22 mouse cellular contexts compared by ENCODE assay signal in the genomic region with DNA sequence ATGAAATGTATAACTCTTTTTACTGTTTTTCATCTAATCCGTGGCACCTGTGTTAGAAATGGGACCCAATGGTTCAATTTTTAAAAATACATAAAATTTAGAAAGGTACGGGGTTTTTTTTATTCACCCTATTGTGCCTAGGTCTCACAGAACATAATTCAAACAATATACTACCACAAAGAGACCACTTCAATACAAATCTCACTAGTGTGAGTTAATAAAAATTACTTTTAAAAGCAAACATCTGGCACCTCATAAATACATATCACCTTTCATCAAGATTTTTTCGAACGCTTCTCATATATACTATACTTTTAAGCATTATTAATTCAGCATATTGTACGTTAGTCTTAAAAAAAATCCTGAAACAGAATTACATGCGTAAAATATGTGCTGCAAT.
DNase-seq lines count a peak whose midpoint lies in the region; ATAC-seq lines count a peak whose summit lies in the region.
"Had no signal": no experiment of that assay in that cellular context is flagged by ENCODE, and none has a peak within 500 bp of the region (broad histone marks: within the 10 kb centered on the region; RNA-seq: fewer than 3 reads in every experiment).

No protein-coding gene starts in this region.

- peak; percentile 73 for DNase-seq in forelimb bud, embryonic 11.5 days (ENCODE audit: low read depth, low spot score)
- peak; percentile 33 for DNase-seq in hindlimb bud, embryonic 11.5 days (ENCODE audit: extremely low spot score, low read depth, low spot score)
- DNase-seq in kidney, postnatal 25 days, result no peak
- DNase-seq in cerebellum, postnatal 4 days (ENCODE audit: low spot score in 2 of 2), result no peak
- no peak for DNase-seq in adrenal gland, adult (ENCODE audit: inconsistent age in 2 of 2, low spot score in 1 of 2)
- DNase-seq: adrenal gland, adult 8-10 months; adrenal gland, postnatal 14 days; adrenal gland, postnatal 36 days; cerebellum, adult 11-12 months; cerebellum, adult 2 months; cerebellum, adult 9-10 months; cerebellum, postnatal 10 days; cerebellum, postnatal 25 days; embryo, embryonic 11 days had no signal

- no peaks in the 10 kb centered on the region for H3K27me3 ChIP-seq in limb, embryonic 13.5 days
- H3K27me3 ChIP-seq: embryonic facial prominence, embryonic 13.5 days; embryonic facial prominence, embryonic 15.5 days; forebrain, embryonic 12.5 days had no signal

- 27% methylated on average over 6 of the region's 6 CpGs for WGBS in limb, embryonic 13.5 days

- H3K36me3 ChIP-seq in limb, embryonic 13.5 days, result no peaks in the 10 kb centered on the region
- H3K36me3 ChIP-seq: embryonic facial prominence, embryonic 13.5 days; embryonic facial prominence, embryonic 15.5 days; forebrain, embryonic 10.5 days; forebrain, embryonic 12.5 days had no signal

- H3K4me1 ChIP-seq in limb, embryonic 13.5 days, result no peaks in the 10 kb centered on the region
- H3K4me1 ChIP-seq: embryonic facial prominence, embryonic 13.5 days; embryonic facial prominence, embryonic 15.5 days; forebrain, embryonic 10.5 days; forebrain, embryonic 12.5 days had no signal

- ATAC-seq in limb, embryonic 13.5 days (ENCODE audit: low FRiP score, low read depth), result peak; percentile 67; the same call in 1 of the 2 replicates
- ATAC-seq: forebrain, embryonic 14.5 days; forebrain, embryonic 16.5 days had no signal

- H3K4me2 ChIP-seq in limb, embryonic 13.5 days (replicated peaks), result no peak overlapping the region
- H3K4me2 ChIP-seq: embryonic facial prominence, embryonic 13.5 days; embryonic facial prominence, embryonic 15.5 days; forebrain, embryonic 12.5 days had no signal

- no peak overlapping the region for H3K9ac ChIP-seq in limb, embryonic 13.5 days
- H3K9ac ChIP-seq: embryonic facial prominence, embryonic 13.5 days; embryonic facial prominence, embryonic 15.5 days; forebrain, embryonic 12.5 days had no signal

- no peak overlapping the region for H3K4me3 ChIP-seq in limb, embryonic 13.5 days
- H3K4me3 ChIP-seq: embryonic facial prominence, embryonic 13.5 days; embryonic facial prominence, embryonic 15.5 days; erythroblast, embryonic 14.5 days; forebrain, embryonic 10.5 days; forebrain, embryonic 12.5 days had no signal

- no peak overlapping the region for H3K27ac ChIP-seq in limb, embryonic 13.5 days
- H3K27ac ChIP-seq: embryonic facial prominence, embryonic 13.5 days; embryonic facial prominence, embryonic 15.5 days; forebrain, embryonic 10.5 days; forebrain, embryonic 12.5 days had no signal

- no peaks in the 10 kb centered on the region for H3K9me3 ChIP-seq in limb, embryonic 13.5 days
- H3K9me3 ChIP-seq: embryonic facial prominence, embryonic 13.5 days; embryonic facial prominence, embryonic 15.5 days; forebrain, embryonic 10.5 days; forebrain, embryonic 12.5 days had no signal

Comparison
In these comparisons a context has a peak if more than half of its experiments do, and no peak if none do; other contexts are left out.
1. DNase-seq: peak in forelimb bud, embryonic 11.5 days (single experiment) and hindlimb bud, embryonic 11.5 days (single experiment); none in kidney, postnatal 25 days (0 of 2), cerebellum, postnatal 4 days (0 of 2) and adrenal gland, adult (0 of 2).